Mouse (Mus musculus) adipocyte (in vitro differentiated cells): Measurements from ENCODE around the gene Anapc4.

Experiments
- DNase-seq: peaks from one replicate; pipeline ENCODE4 v3.0.0-alpha.2; 2016; ENCODE audit warnings: low spot score

Gene Anapc4

DNA sequence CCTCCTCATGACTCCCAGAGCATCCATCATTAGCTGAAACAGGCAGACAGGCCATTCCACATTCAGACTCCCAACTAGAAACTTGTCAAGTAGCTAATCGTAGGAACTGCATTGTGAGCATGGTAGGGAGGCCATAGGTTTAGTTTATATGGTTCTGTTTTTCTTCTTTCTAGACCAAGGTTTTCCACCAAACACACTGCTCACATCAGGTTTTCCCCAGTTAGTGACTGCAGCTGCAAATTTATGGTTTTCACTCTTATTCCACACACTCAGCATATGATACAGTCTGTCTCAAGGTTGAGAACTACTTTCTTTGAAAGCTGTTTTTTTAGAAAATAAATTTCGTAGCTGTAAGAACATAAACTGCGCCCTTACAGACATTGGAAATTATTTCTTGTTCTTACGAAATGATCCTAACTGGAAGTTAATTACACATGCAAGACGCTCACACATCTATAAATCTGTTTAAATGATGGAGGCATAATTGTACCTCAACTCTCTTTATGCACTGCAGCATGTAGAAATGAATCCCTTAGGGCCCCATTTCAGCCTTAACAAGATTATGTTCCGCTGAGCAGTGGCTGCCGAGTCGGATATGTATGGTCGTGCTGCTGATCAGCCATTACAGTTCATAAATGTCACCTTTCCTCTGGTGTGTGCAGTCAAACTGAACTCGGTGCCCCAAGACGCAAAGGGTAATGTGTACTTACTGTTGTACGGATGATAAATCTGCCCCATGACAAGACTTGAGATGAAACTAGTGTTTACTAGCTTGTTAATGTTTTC, 35.3 kb downstream of the Anapc4 start:
- DNase-seq = no peak

DNA sequence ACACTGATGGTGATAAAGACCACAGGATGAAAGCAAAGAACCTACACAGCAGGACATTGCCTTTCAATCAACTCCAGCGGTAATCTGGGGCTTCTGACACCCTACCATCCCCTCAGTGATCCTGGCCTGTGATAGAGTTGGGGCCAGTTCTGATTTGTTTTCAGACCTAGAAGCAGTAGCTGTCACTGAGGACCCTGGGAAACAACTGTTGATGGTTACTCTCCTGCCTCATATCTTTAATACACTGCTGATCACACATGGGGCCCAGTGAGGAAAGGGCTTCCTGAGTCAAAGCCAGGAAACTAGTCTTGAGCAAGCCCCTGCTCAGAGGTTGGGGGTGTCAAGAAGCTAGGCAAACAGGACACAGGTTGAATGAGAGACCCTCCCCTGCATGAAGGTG, 37.6 kb downstream of the Anapc4 start:
- DNase-seq = no peak

DNA sequence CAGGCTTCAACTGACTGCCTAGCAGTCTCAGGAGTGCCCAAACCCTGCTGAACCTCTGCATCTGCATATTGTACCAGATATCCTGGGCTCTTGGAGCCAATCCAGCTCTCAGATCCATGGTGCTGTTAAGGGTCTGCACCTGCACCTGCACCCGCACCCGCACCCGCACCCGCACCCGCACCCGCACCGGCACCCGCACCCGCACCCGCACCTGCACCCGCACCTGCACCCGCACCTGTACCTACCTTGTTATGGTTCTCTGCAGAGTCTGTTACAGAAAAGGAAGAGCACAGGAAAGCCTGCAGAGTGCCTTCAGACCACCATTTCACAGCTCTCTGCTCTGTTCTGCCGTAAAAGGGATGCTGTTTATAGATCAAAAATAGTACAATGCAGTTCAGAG, 38.2 kb downstream of the Anapc4 start:
- no peak for DNase-seq

DNA sequence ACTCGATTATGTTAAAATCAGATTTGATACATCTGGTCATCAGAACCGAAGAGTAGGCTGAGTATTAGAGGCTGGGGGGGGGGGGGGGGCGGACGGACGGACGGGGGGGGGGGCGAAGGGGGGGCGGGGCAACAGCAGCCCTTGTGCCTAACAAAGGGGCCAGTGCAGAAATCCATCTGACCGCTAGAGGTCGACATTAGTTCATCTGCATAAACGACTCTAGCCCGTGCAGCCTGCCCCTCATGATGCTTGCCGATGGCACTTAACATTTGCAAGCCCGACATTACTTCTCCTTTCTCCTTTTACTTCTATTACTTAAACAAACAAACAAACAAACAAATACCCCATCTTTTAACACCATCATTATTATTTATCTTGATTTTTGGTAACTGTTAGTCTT, 45.0 kb downstream of the Anapc4 start:
- DNase-seq = peak; percentile 75

DNA sequence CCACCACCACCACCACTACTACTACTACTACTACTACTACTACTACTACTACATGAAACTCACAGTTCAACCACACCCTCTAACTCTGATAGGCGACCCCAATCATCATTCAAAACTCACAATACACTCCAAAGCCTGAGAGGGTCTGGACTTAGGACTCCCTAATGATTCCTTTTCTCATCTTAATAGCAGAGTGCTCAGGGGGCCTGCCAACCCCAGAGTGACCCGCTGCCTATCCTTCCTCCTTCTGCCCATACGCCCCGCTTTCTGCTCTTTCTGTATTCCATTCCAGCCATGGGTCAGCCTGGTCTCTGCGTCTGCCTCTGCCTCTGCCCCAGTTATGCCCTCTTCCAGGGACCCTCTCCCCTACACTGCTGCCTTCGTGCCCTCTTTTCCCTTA, 46.1 kb downstream of the Anapc4 start:
- DNase-seq = no peak

DNA sequence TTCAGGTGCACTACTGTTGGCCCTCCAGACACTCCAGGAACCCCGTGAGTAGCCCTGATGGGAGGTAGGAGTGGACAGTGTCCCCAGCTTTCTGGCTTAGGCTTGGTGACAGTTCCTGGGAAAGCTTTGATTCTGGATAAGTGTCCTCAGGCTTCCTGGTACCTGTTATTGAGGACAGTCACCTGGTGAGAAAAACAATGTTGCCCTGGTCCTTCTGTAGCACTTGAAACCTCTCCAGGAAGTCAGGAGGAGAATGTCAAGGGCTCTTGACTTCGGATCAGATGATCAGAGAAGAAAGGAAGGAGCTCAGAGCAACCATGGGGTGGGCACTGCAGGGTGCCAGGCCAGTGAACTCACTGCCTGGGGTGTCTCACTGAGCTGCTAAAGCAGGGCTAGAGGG, 48.6 kb downstream of the Anapc4 start:
- no peak for DNase-seq

DNA sequence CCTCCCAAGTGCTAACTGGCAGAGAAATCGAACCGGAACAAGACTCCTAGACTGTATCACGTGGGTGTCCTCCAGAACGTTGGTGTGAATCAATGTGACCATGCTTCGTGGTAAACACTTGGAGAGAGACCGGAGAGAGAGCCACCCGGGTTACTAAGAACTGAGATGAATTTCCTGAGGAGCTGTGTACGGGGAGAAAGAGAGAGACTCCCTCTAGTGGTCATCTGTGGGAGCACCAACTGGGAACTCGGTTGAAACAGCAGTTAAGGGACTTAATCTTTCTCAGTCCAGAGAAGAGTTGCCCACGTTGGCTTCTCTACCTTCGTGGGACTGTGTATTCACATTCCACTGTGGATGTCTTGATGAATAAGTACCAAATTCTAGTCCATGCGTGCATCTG, 53.3 kb downstream of the Anapc4 start:
- DNase-seq = peak; percentile 62

DNA sequence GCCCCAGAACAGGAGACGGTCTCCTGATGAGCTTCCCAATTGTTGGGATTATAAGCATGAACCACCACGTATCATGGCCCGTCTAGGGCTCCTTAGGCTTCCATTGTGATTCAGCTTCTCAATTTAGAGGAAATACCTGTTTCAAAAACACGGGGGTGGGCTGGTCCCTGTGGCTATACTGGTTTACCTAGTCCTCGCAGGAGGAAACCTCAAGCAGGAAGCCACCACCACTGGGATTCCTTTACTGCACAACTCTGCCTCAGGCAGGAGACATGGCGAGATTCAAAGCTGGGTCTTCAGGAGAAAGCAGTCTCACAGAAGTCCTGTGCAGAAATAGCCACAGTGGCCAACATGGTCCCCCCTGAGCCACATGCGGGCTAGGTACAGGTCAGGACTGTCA, 56.1 kb downstream of the Anapc4 start:
- DNase-seq = no peak

DNA sequence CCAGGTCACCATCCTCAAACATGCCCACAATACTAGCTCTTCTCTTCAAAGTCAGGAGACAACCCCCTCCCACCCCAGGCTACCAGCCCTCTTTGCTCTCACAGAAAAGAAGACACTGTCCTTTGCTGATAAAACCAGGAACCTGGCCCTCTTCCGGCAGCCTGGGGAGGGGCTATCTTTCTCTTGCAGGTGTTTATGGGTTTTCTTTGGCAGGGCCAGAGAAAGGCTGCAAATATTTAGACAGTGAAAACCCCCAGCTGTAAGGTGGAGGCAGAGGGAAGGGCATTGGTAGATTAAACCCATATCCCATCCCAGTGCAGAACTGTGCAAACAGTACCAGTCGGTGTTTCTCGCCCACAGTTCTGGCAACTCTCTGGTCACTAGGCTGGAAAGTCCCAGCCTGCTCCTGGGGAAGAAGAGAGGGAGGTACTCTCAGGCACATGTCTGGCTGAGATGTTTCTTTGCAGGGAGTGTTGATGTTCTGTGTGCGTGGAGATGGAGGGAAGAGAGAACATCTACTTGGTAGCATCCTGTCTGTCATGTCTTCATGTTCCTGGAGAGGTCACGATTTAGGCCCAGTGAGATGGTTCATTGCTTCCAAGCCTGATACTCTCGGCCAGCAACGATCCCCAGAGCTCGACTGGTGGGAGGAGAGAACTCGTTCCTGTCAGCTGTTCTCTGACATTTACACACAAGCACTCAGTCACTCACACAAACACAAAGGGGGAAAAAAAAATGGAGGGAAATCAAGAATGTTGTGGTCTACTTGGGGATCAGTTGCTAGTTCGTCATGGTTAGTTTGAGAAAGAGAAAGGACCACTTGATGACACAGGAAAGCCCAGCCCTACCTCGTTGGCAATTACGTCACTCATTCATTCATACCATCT, 58.4 kb downstream of the Anapc4 start:
- DNase-seq = no peak

DNA sequence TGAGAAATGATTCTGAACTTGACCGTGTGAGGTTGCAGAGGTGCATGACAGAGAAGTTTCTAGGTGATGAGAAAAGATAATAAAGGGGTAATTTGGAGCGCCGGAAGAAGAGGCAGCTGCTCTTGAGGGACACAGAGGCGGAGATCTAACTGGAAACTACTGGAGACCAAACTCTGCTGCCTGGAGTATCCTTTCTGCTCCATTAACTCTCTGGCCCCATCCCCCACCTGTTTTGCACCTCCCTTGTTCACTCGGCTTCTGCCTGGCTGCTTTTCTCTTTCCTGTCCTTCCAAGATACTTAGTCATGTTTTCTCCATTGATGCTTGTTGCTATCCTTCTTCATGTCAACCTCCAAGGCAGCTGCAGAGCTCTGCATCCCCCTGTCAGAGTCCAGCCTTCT, 60.1 kb downstream of the Anapc4 start:
- DNase-seq = no peak

DNA sequence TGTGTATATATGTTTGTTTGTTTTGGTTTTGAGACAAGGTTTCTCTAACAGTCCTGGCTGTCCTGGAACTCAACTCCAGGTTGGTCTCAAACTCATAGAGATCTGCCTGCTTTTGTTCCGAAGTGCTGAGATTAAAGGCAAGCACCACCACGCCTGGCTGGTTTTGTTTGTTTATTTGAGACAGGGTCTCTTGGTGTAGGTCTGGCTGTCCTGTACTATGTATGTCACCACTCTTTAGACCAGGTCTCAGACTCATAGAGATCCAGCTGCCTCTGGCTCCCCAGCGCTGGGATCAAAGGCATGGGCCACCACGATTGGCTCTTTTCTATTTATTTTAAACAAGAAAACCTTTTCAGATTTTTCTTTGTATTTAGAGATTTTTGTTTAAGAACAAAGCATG, 70.4 kb downstream of the Anapc4 start:
- DNase-seq = no peak

DNA sequence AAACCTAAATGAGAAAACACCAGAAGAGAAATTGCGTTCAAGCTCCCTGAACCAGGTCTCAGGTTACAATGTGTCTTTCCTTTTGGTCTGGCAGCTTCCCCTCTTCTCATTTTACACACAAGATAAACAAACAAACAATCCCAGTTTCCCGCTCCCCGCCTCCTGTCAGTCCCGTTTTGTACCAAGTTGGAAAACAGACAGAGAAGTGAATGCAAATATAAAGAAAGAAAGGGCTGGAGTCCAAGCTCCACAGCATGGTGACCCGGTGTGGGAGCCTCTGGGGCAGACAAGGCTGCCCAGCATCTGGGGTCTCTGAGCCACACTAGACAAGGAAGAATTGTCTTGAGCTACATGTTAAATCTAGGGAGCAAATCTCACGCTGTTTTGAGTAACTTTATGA, 70.9 kb downstream of the Anapc4 start:
- DNase-seq = peak; percentile 27

DNA sequence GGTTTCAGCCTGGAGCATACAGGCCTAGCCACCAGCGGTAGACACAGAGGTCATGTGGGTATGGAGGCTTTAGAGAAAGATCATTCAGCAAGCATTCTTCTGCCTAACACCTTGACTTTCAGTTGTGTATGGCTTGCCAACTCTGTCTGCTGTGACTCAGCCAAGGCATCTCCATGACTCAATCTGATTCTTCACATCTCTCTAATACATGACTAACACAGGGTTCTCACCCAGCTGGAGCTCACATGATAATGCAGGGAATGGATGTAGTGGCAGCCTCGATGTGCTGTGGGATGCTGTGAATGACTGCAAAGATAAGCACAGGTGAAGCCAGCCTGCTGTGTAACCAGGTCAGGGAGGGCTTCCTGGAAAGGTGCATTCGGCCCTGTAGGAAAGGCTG, 74.4 kb downstream of the Anapc4 start:
- DNase-seq = no peak

DNA sequence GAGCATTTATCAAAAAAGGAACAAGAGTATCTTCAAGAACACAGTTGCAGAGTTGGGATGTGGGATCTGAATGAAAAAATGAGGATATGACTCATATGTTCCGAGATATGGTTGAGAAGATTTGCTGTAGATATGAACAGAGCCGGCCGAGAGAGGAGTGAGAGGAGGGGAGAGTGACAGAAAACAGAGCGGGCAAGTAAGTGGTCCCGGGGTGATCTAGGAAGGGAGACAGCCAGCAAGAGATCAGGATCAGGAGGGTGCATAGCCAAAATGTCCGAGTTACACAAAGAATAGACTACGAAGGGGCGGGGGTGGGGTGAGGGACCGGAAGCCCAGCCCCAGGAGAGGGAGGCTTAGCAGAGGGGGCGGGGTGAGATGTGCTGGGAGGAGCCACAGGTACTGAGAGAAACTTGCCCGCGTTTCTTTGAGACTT, 76.4 kb downstream of the Anapc4 start:
- DNase-seq = no peak

DNA sequence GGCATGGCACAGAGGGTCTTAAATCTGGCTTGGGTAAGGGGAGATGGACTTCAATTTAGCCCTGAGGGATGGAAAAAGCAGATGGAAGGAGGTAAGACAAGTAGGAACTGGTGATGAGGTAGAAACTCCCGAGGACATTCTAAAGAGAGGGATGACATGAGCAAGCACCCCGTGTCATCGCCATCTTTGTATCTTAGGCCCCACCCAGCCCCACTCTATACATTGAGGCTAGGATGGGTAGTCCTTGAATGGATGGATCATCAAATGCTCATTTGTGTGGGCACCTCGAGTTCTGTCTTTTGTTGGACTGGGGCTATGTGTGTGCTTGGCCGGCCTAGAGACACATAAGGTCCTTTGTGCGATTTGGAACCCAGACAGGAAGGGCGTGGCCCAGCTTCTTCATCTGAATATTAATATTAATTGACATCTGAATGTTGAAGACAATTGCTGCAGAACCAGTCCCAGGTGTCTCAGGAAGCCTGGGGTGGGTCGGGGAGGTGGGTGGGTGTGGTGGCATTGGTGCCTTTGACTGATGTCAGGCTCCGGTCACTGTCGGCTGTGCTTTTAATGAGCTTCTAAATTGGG, 77.6 kb downstream of the Anapc4 start:
- DNase-seq = no peak

DNA sequence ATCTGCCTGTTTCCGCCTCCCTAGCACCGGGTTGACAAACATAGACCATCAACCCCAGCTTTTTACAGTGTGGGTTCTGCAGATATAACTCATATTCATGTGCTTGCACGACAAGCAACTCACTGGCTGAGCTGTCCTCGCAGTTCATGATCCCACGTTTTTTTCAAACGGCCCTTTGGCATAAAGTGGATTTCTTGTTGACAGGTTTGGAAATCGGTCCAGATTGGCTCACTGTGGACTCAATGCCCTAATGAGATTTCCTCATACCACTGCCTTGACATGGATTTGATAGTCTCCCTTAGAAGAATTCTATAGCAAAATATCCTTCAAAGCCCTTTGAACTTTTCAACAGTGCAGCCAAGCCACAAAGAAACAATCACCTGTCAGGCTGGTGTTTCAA, 79.9 kb downstream of the Anapc4 start:
- DNase-seq = peak; percentile 75

DNA sequence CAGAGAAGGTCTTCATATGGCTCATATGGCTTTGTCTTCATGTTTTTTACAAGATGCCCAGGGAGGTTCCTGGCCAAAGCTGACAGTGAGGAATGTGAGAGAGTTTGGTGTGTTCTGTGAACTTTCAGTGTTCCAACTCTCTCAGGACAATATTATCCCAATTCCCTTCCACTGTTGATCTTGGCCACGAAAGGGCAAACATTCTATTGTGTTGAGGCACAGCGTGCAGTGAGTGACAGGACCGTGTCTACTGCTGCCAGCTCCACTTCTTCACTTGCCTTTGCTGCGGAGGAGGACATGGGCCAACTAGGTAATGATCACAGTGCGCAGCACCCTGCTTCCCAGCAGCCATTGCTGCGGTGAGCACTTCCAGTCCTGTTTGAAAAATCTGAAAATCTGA, 82.4 kb downstream of the Anapc4 start:
- DNase-seq = peak; percentile 81
